Mouse (Mus musculus) bone marrow, adult 2 months (tissue): ENCODE data around the gene C530008M17Rik. TPM values are rescaled to one million over a fixed set of nuclear protein-coding genes. Genes with fewer than 3 reads are reported as not detected.

Experiments
- H3K27ac ChIP-seq: fragments of 200-500 bp; 2 replicates; pipeline ENCODE4 v1.5.1; 2012; ENCODE audit warnings: low read depth, mild to moderate bottlenecking, control low read depth, inconsistent platforms, low read length; ENCODE audit not compliant: control insufficient read depth, poor library complexity, insufficient read depth
- H3K4me1 ChIP-seq: fragments of 200-500 bp; 2 replicates; pipeline ENCODE4 v1.6.1; 2011; ENCODE audit warnings: low read length; ENCODE audit not compliant: control insufficient read depth, insufficient read depth
- H3K4me3 ChIP-seq: fragments of 200-500 bp; replicated peaks from 2 replicates; pipeline ENCODE3; 2011; ENCODE audit warnings: mild to moderate bottlenecking, low read depth, low read length, control low read depth; ENCODE audit not compliant: control insufficient read depth
- CTCF ChIP-seq: fragments of 200-500 bp; IDR thresholded peaks from 2 replicates; pipeline ENCODE4 v1.5.1; 2011; ENCODE audit warnings: low read length, control low read depth; ENCODE audit not compliant: control insufficient read depth, insufficient read depth
- POLR2A ChIP-seq: fragments of 200-500 bp; IDR thresholded peaks from 2 replicates; pipeline ENCODE4 v1.6.1; 2011; ENCODE audit warnings: low read depth, mild to moderate bottlenecking, control low read depth, low read length, borderline replicate concordance; ENCODE audit not compliant: control insufficient read depth
- WGBS: fragments of 180-500 bp; shearing (Covaris S2); methylation state at CpG from one replicate; pipeline ENCODE4 v1.1.7; 2018; 5-methylcytosine and 5-hydroxymethylcytosine counted together
- polyA plus RNA-seq: library from polyadenylated mRNA; stranded (reverse); fragments of >200 nt; gene quantifications from 2 replicates; pipeline ENCODE4 v1.2.4, GENCODE M21; 2011; ENCODE audit warnings: low replicate concordance; ENCODE audit not compliant: missing spikeins, insufficient read depth, insufficient read length

The C530008M17Rik gene
- polyA plus RNA-seq, 1 experiment = 31.0 TPM

DNA sequence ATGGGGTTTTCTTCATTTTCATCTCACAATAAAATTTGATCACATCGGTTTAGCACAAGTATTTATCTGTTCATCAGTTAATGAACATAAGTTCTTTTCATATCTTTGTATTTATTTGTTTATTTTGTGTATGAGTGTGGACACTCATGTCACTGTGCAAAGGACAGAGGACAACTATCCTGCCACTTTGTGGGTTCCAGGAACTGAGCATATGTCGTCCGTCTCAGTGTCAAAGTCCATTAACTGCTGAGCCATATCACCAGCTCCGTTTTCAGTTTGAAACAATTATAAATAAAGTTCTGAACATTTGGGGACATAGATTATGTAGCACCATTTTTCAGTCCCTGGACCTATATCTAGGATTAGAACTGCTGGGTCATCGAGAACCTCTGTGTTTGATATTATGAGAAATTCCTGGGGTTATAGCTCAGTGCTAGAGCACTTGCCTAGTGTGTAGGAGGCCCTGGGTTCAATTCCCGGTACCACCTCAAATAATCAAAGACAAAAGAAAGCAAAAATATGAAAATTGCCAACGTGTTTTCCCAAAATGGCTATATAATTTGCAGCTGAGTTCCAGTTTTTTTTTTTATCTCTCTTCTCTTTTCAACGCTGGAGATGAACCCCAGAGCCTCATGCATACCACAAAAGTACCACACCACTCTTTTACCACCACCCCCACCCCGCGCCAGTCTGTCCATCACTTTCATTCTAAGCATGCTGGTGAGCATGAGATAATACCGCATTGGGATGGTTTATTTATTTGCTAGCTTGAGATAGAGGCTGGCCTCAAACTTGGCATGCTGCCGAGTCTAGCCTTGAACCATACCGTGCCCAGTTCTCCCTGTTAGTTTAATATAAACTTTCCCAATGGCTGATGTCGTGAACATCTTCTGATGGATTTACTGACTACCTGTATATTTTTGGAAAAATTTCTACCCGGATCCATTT, 28.6 kb downstream of the C530008M17Rik start:
- H3K27ac ChIP-seq = no peak overlapping the region
- no peak overlapping the region for H3K4me3 ChIP-seq
- peaks cover 4% of the 10 kb centered on the region; the same call in 1 of the 2 replicates for H3K4me1 ChIP-seq
- 58% methylated on average over 15 of the region's 15 CpGs for WGBS
- no peak for TF ChIP-seq POLR2A
- no peak for TF ChIP-seq CTCF

DNA sequence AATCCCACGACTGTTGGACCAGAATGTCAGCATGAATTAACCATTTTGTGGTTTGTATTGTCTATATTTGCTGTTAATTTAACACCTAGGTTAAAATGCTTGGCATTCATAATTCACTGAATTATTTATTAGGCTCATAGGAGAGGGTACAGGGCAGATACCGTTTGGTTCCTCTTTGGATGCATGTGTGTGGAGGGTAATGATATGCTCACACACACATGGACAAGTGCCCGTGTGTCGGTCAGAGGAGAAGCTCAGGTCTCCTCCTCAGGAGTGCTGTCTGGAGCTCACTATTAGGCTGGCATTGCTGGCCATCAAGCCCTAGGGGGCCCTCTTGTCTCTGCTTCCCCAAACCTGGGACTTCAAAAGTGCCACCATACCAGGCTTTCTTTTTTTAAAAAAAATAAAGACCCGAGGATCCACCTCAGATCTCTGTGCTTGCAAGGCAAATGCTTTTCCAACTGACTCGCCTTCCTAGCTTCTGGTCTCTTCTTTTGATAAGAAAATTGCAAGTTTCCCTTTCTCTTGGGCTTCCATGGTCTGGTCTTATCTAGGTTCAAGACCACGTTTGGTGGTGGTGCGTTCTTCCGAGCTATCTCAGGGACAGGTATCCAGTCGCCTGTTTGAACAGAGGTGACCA, 31.8 kb downstream of the C530008M17Rik start:
- 59% methylated on average over 10 of the region's 10 CpGs for WGBS
- H3K27ac ChIP-seq = no peak overlapping the region
- no peak overlapping the region for H3K4me3 ChIP-seq
- no peak for TF ChIP-seq CTCF
- TF ChIP-seq POLR2A = no peak
- peaks cover 3% of the 10 kb centered on the region; the same call in 1 of the 2 replicates for H3K4me1 ChIP-seq

DNA sequence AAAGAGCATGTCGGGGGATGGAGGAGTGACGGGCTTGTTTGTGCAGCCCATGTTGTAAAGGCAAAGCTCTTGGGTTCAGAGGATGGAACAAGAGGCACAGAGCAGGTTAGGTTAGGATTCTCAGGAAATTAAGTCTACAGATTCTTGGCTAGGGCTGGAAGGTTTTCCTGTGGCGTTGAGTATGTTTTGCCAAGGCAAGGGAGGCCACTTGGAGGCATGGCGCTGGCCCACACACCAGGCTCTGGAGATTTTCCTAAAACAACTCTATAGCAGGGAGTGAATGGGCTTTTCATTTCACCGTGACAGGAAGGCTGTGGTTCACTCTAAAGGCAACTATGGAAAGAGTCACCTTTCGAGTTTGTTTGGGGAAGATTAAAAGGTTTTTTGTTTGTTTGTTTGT, 32.3 kb downstream of the C530008M17Rik start:
- 81% methylated on average over 6 of the region's 6 CpGs for WGBS
- TF ChIP-seq CTCF = no peak
- no peak for TF ChIP-seq POLR2A
- Histone ChIP-seq H3K4me1 (peaks cover 3% of the 10 kb centered on the region; the same call in 1 of the 2 replicates), H3K27ac (no peak overlapping the region), H3K4me3 (no peak overlapping the region)

DNA sequence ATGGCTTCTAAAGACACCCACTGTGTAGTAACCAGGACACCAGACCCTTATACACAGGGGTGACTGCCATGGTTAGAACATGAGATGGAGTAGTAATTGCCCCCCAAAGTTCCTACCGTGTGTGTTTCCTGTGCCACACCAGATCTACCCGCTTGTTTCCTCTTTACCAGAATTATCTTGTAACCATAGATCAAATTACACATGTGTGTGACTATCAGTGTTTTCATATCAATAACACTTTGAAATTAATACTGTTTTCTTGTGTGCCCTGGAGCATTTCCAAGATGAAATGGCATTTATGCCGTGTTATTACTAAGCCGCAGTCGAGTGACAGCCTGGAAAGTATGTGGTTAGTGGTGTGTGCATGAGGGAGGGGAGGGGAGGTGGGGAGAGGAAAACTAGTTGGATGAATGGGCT, 33.9 kb downstream of the C530008M17Rik start:
- Histone ChIP-seq H3K4me3 (no peak overlapping the region), H3K4me1 (peaks cover 3% of the 10 kb centered on the region; the same call in 1 of the 2 replicates), H3K27ac (no peak overlapping the region)
- WGBS = 5% methylated on average over 5 of the region's 5 CpGs
- TF ChIP-seq POLR2A (no peak), CTCF (no peak)

DNA sequence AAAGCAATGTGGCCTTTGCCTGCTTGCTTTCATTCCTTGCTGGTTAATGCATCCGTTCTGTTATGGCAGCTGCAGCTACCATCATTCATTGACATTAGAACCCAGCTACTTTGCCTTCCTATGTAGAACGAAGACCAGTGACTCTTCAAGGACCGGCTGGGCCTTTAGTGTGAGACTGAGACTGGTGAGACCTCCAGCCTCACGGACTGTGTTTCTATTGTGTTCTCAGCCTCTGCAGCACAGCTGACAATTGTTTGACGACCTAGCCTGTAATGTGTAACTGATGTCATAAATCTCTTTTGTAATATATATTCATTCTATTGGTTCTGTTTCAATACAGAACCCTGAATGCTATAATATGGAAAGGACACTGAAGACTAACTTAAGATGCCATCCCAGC, 34.9 kb downstream of the C530008M17Rik start:
- 94% methylated on average over 5 of the region's 5 CpGs for WGBS
- no peak for TF ChIP-seq POLR2A
- TF ChIP-seq CTCF = no peak
- H3K4me3 ChIP-seq = no peak overlapping the region
- peaks cover 3% of the 10 kb centered on the region; the same call in 1 of the 2 replicates for H3K4me1 ChIP-seq
- H3K27ac ChIP-seq = no peak overlapping the region

DNA sequence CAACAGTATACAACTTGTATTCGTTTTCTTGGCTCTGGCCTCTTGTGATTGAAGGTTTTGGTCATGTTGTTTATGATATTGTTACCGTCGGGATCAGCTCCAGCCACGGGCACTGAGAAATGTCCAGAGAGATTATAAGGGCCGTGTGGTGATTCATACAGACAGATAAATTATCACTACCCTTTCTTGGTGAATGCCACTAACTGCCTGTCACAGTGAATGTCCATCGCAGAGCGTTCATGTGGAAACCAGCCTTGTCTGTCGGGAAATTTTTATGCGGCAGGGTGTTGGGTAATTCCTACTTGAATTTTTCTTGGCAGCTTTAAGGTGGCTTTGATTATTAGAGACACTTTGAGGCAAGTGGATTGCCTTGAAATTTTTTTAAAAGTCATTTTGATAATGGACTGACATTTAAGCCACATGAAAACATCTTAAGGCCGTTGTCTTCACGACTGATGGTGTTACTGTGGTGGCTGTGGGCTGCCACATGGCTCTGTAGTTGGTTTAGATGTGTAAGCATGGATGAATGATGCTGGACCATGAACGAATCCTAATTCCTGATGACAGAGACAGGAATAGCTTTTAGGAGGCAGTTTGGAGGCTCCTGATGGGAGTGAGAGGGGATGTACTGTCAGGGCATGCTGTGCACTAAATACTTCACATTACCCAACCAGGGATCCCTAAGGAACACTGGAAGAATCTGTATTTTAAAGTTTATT, 35.6 kb downstream of the C530008M17Rik start:
- H3K4me3 ChIP-seq = no peak overlapping the region
- peaks cover 3% of the 10 kb centered on the region; the same call in 1 of the 2 replicates for H3K4me1 ChIP-seq
- TF ChIP-seq POLR2A (no peak), CTCF (no peak)
- no peak overlapping the region for H3K27ac ChIP-seq
- WGBS = 88% methylated on average over 12 of the region's 12 CpGs

DNA sequence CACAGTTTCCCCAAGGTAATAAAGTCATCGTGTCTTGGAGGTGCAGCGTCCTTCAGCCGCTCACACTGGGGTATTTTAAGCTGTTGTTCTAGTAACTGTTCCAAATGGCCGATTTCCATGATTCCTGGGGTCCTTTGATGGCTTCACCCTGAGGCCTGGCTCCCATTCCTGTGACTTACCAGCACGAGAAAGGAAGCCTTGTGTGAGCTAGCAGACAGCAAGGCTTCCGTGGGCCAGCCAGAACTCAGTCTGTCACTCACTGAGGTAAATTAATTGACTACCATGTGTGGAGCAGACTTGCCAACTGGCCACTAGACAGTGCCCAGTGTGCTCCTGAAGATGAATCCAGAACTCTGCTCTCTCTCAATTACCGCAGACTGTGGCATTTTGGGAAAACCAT, 41.2 kb downstream of the C530008M17Rik start:
- WGBS = 83% methylated on average over 7 of the region's 7 CpGs
- H3K4me3 ChIP-seq = no peak overlapping the region
- TF ChIP-seq CTCF (no peak), POLR2A (no peak)

DNA sequence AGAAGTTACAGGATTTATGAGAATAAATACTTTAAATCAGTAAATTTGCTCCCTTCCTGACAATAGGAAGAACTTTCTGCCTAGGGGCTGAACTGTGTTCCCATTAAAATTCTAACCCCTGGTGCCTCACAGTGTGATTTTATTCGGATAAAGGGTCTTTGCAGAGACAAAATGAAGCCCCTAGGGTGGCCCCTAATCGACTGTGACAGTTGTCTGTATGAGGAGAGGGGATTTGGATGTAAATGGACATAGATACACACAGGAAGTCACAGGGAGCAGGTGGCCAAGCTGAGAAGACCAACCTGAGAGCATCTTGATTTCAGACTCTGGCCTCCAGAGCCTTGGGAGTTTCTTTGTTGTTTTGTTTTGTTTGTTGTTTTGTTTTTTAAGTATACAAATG, 41.9 kb downstream of the C530008M17Rik start:
- no peak overlapping the region for H3K27ac ChIP-seq
- no peak overlapping the region for H3K4me3 ChIP-seq
- no peaks in the 10 kb centered on the region for H3K4me1 ChIP-seq
- TF ChIP-seq CTCF (no peak), POLR2A (no peak)
- 58% methylated on average over 2 of the region's 2 CpGs for WGBS

More for the DNA sequence above, 41.2 kb downstream of the C530008M17Rik start:
- H3K27ac ChIP-seq = no peak overlapping the region
- no peaks in the 10 kb centered on the region for H3K4me1 ChIP-seq
